ENCODE assay signal across 33 mouse cellular contexts in genomic region chr2:90557913-90558312, GRCm38 (mm10). TPM values are rescaled to one million over a fixed set of nuclear protein-coding genes. Genes with fewer than 3 reads are reported as not detected.
DNase-seq lines count a peak whose midpoint lies in the region; ATAC-seq and TF ChIP-seq lines count a peak whose summit lies in the region.
"Had no signal": no experiment of that assay in that cellular context is flagged by ENCODE, and none has a peak within 500 bp of the region (broad histone marks: within the 10 kb centered on the region; RNA-seq: fewer than 3 reads in every experiment).

No protein-coding gene starts in this region.

- H3K27me3 ChIP-seq in forebrain, embryonic 16.5 days (replicated peaks; ENCODE audit: control insufficient read depth, insufficient read depth, low read length): no peaks in the 10 kb centered on the region
- no peaks in the 10 kb centered on the region for H3K27me3 ChIP-seq in forebrain, embryonic 11.5 days (ENCODE audit: control insufficient read depth, insufficient read depth, low read length)
- no peaks in the 10 kb centered on the region for H3K27me3 ChIP-seq in liver, embryonic 16.5 days (ENCODE audit: control insufficient read depth, insufficient read depth, low read depth, low read length)
- H3K27me3 ChIP-seq: embryonic facial prominence, embryonic 13.5 days; forebrain, embryonic 13.5 days; hindbrain, embryonic 12.5 days; intestine, embryonic 15.5 days; neural tube, embryonic 13.5 days had no signal

- H3K4me1 ChIP-seq in forebrain, embryonic 16.5 days (replicated peaks; ENCODE audit: control insufficient read depth, insufficient read depth, low read length): peaks cover 13% of the 10 kb centered on the region
- H3K4me1 ChIP-seq in forebrain, embryonic 11.5 days (replicated peaks; ENCODE audit: control insufficient read depth, insufficient read depth, low read length): no peaks in the 10 kb centered on the region
- H3K4me1 ChIP-seq in liver, embryonic 16.5 days (ENCODE audit: control insufficient read depth, low read depth, low read length): peaks cover 84% of the 10 kb centered on the region

- ATAC-seq in forebrain, embryonic 16.5 days: peak; percentile 24; the same call in 1 of the 2 replicates
- ATAC-seq in forebrain, embryonic 11.5 days (replicated peaks; ENCODE audit: low FRiP score): no peak
- no peak for ATAC-seq in liver, embryonic 16.5 days (ENCODE audit: low read depth)
- no peak for ATAC-seq in monocyte, adult 5-6 weeks (replicated peaks; ENCODE audit: insufficient number of reproducible peaks, low FRiP score, low TSS enrichment, poor library complexity, severe bottlenecking)
- ATAC-seq: forebrain, embryonic 13.5 days; hindbrain, postnatal 0 days; intestine, embryonic 15.5 days; lung, postnatal 0 days had no signal

- H3K4me2 ChIP-seq in forebrain, embryonic 16.5 days (ENCODE audit: low read length): no peak overlapping the region
- H3K4me2 ChIP-seq in forebrain, embryonic 11.5 days (ENCODE audit: low read depth, low read length, severe bottlenecking): no peak overlapping the region
- H3K4me2 ChIP-seq in liver, embryonic 16.5 days (ENCODE audit: low read depth, low read length): no peak overlapping the region
- H3K4me2 ChIP-seq: embryonic facial prominence, embryonic 13.5 days; forebrain, embryonic 13.5 days; hindbrain, embryonic 12.5 days; intestine, embryonic 15.5 days; limb, embryonic 12.5 days; midbrain, embryonic 11.5 days; neural tube, embryonic 13.5 days had no signal

- no peaks in the 10 kb centered on the region for H3K9me3 ChIP-seq in forebrain, embryonic 16.5 days (ENCODE audit: control insufficient read depth, low read length)
- H3K9me3 ChIP-seq in forebrain, embryonic 11.5 days (ENCODE audit: control insufficient read depth, low read length): no peaks in the 10 kb centered on the region
- no peaks in the 10 kb centered on the region for H3K9me3 ChIP-seq in liver, embryonic 16.5 days (replicated peaks; ENCODE audit: control insufficient read depth, low read length)
- H3K9me3 ChIP-seq: embryonic facial prominence, embryonic 13.5 days; forebrain, embryonic 13.5 days; heart, embryonic 10.5 days; hindbrain, embryonic 12.5 days; intestine, embryonic 15.5 days; limb, embryonic 12.5 days; neural tube, embryonic 13.5 days had no signal

- no peak overlapping the region for H3K4me3 ChIP-seq in forebrain, embryonic 16.5 days (replicated peaks; ENCODE audit: low read length)
- no peak overlapping the region for H3K4me3 ChIP-seq in forebrain, embryonic 11.5 days (ENCODE audit: low read depth, low read length)
- no peak overlapping the region for H3K4me3 ChIP-seq in layer of hippocampus, adult 2 months
- H3K4me3 ChIP-seq in liver, embryonic 16.5 days (ENCODE audit: low read depth, low read length): no peak overlapping the region
- H3K4me3 ChIP-seq: embryonic facial prominence, embryonic 13.5 days; forebrain, embryonic 13.5 days; heart, embryonic 10.5 days; hindbrain, embryonic 12.5 days; intestine, embryonic 15.5 days; limb, embryonic 12.5 days; neural tube, embryonic 13.5 days had no signal

- no peak for TF ChIP-seq CTCF in layer of hippocampus, adult 2 months (conservative IDR thresholded peaks at IDR 0.05)

- no peaks in the 10 kb centered on the region for H3K36me3 ChIP-seq in forebrain, embryonic 16.5 days (ENCODE audit: control insufficient read depth, insufficient read depth)
- H3K36me3 ChIP-seq in forebrain, embryonic 11.5 days (ENCODE audit: control insufficient read depth, insufficient read depth, low read length): no peaks in the 10 kb centered on the region
- H3K36me3 ChIP-seq in liver, embryonic 16.5 days (ENCODE audit: control insufficient read depth, insufficient read depth): no peaks in the 10 kb centered on the region
- H3K36me3 ChIP-seq: embryonic facial prominence, embryonic 13.5 days; heart, embryonic 10.5 days; hindbrain, embryonic 12.5 days; intestine, embryonic 15.5 days; limb, embryonic 12.5 days; neural tube, embryonic 13.5 days had no signal

- WGBS in forebrain, embryonic 16.5 days: 76% methylated on average over 3 of the region's 3 CpGs
- 86% methylated on average over 3 of the region's 3 CpGs for WGBS in forebrain, embryonic 11.5 days
- 52% methylated on average over 3 of the region's 3 CpGs for WGBS in liver, embryonic 16.5 days (ENCODE audit: insufficient replicate concordance)

- H3K27ac ChIP-seq in forebrain, embryonic 16.5 days (ENCODE audit: low read length): no peak overlapping the region
- no peak overlapping the region for H3K27ac ChIP-seq in forebrain, embryonic 11.5 days (ENCODE audit: low read depth, low read length)
- peak overlapping the region; percentile 63 for H3K27ac ChIP-seq in layer of hippocampus, adult 2 months
- H3K27ac ChIP-seq in liver, embryonic 16.5 days (ENCODE audit: low read length): peak overlapping the region; percentile 99
- H3K27ac ChIP-seq: embryonic facial prominence, embryonic 13.5 days; forebrain, embryonic 13.5 days; heart, embryonic 10.5 days; hindbrain, embryonic 12.5 days; hindbrain, postnatal 0 days; intestine, embryonic 15.5 days; kidney, postnatal 0 days; limb, embryonic 12.5 days; neural tube, embryonic 13.5 days; stomach, postnatal 0 days had no signal

- no peak for DNase-seq in forebrain, embryonic 11.5 days (ENCODE audit: low spot score)
- DNase-seq in layer of hippocampus, adult 2 months (ENCODE audit: low spot score in 2 of 2): no peak
- no peak for DNase-seq in layer of hippocampus, postnatal 25 days (ENCODE audit: extremely low spot score in 1 of 2, low spot score in 1 of 2)
- DNase-seq in brain, adult 2 months (ENCODE audit: low read depth, low spot score): peak; percentile 65
- no peak for DNase-seq in adrenal gland, adult (ENCODE audit: inconsistent age in 2 of 2, low spot score in 1 of 2)
- DNase-seq: adrenal gland, postnatal 36 days; cerebellum, adult 9-10 months; cerebellum, postnatal 36 days; embryo, embryonic 11 days; gastrocnemius, postnatal 10 days; heart, postnatal 36 days; kidney, adult 2 months; layer of hippocampus, adult 9-11 months; lung, adult 18-20 months; lung, postnatal 4 days; right cerebral cortex, postnatal 4 days; thymus, adult 18-20 months; thymus, postnatal 25 days had no signal

- H3K9ac ChIP-seq in forebrain, embryonic 16.5 days (replicated peaks; ENCODE audit: low read depth, low read length): no peak overlapping the region
- no peak overlapping the region for H3K9ac ChIP-seq in forebrain, embryonic 11.5 days (ENCODE audit: low read length)
- no peak overlapping the region for H3K9ac ChIP-seq in liver, embryonic 16.5 days (ENCODE audit: low read depth, low read length)
- H3K9ac ChIP-seq: embryonic facial prominence, embryonic 13.5 days; forebrain, embryonic 13.5 days; hindbrain, embryonic 12.5 days; intestine, embryonic 15.5 days; limb, embryonic 12.5 days; neural tube, embryonic 13.5 days had no signal

RNA-seq across cellular contexts. Expression of gene Ptprj, which starts 22.5 kb away (rescaled TPM):
- polyA plus RNA-seq in forebrain, embryonic 16.5 days (2015; fragmentation: Nextera tagmentation; extraction: Ambion mirVana): 3.9 and 4.6 TPM in 2 replicates
- 2.5 and 2.9 TPM in 2 replicates for polyA plus RNA-seq in forebrain, embryonic 11.5 days (2014; fragmentation: Nextera tagmentation; extraction: Ambion mirVana)
- total RNA-seq in layer of hippocampus, adult 2 months (2021): 100 to 1,000 TPM; 128 to 130 TPM
- 100 to 1,000 TPM; 118 to 129 TPM for total RNA-seq in layer of hippocampus, postnatal 25 days (2021)
- 2.1 and 2.2 TPM in 2 replicates for polyA plus RNA-seq in liver, embryonic 16.5 days (2015; fragmentation: Nextera tagmentation; extraction: Ambion mirVana)
- 224 to 262 TPM (median 261 TPM) in 3 replicates for total RNA-seq in monocyte, adult 5-6 weeks (2017)

Comparison
In these comparisons a context has a peak if more than half of its experiments do, and no peak if none do; other contexts are left out.
1. H3K27ac ChIP-seq: peak in layer of hippocampus, adult 2 months (single experiment) and liver, embryonic 16.5 days (single experiment); none in forebrain, embryonic 16.5 days (single experiment) and forebrain, embryonic 11.5 days (single experiment).